Mouse (Mus musculus): ENCODE measurements around the gene Gm21083.
"Not testable (repeated sequence)": the region's sequence is repeated elsewhere in the genome, so short reads cannot be mapped to it uniquely, and the experiment has no call there.

Gene Gm21083

GRCm38 (mm10) chr5:15630068-15630467 is 52.9 kb downstream of the Gm21083 start:
- not testable (repeated sequence) for DNase-seq

Data from cerebellum, adult 8-10 months (tissue).